ENCODE assay signal across 8 mouse cellular contexts in genomic region chr8:72547122-72547801, GRCm38 (mm10). TPM values are rescaled to one million over a fixed set of nuclear protein-coding genes. Genes with fewer than 3 reads are reported as not detected.
DNase-seq lines count a peak whose midpoint lies in the region; ATAC-seq and TF ChIP-seq lines count a peak whose summit lies in the region.

No protein-coding gene starts in this region.

- peaks cover 12% of the 10 kb centered on the region for H3K79me2 ChIP-seq in heart, adult 2 months (replicated peaks; ENCODE audit: control insufficient read depth, insufficient read depth, low read length)

- peak overlapping the region; percentile 91 for H3K4me2 ChIP-seq in kidney, embryonic 15.5 days
- peak overlapping the region; percentile 100 for H3K4me2 ChIP-seq in midbrain, embryonic 13.5 days (replicated peaks)
- H3K4me2 ChIP-seq in stomach, postnatal 0 days (replicated peaks; ENCODE audit: low read depth): peak overlapping the region; percentile 99

- WGBS in heart, adult 2 months: 1% methylated on average over 27 of the region's 27 CpGs
- WGBS in kidney, embryonic 15.5 days: 2% methylated on average over 27 of the region's 27 CpGs
- 3% methylated on average over 27 of the region's 27 CpGs for WGBS in midbrain, embryonic 13.5 days
- 2% methylated on average over 27 of the region's 27 CpGs for WGBS in stomach, postnatal 0 days

- DNase-seq in left cerebral cortex, postnatal 4 days: peak; percentile 19
- DNase-seq in left cerebral cortex, postnatal 14 days (ENCODE audit: low spot score in 2 of 2): no peak
- peak in 1 of 2 experiments; percentile 44 for DNase-seq in heart, adult 2 months
- peak; percentile 51 for DNase-seq in stomach, postnatal 0 days (ENCODE audit: low spot score)
- DNase-seq in layer of hippocampus, adult 11-12 months (ENCODE audit: low spot score): no peak

- H3K4me1 ChIP-seq in bone marrow macrophage, adult 2 months (ENCODE audit: control insufficient read depth, insufficient read depth, low read length): peaks cover 8% of the 10 kb centered on the region
- peaks cover 6% of the 10 kb centered on the region for H3K4me1 ChIP-seq in heart, adult 2 months (ENCODE audit: control insufficient read depth, insufficient read depth, low read length)
- peaks cover 28% of the 10 kb centered on the region for H3K4me1 ChIP-seq in kidney, embryonic 15.5 days
- peaks cover 44% of the 10 kb centered on the region for H3K4me1 ChIP-seq in midbrain, embryonic 13.5 days (replicated peaks)
- 0 out of 2 replicates have a peak, but pooled peaks cover 3% of the 10 kb centered on the region for H3K4me1 ChIP-seq in stomach, postnatal 0 days (replicated peaks; ENCODE audit: control insufficient read depth, insufficient read depth)

- peak overlapping the region; percentile 97 for H3K9ac ChIP-seq in heart, adult 2 months (ENCODE audit: low read depth, low read length)
- peak overlapping the region; percentile 98 for H3K9ac ChIP-seq in kidney, embryonic 15.5 days
- peak overlapping the region; percentile 99 for H3K9ac ChIP-seq in midbrain, embryonic 13.5 days (replicated peaks)
- H3K9ac ChIP-seq in stomach, postnatal 0 days (ENCODE audit: low read length): peak overlapping the region; percentile 99

- no peak for TF ChIP-seq EP300 in heart, adult 2 months (IDR thresholded peaks at IDR 0.05; ENCODE audit: insufficient read depth, low read depth, low read length)
- TF ChIP-seq EP300 in stomach, postnatal 0 days (optimal IDR thresholded peaks at IDR 0.05): no peak

- peak overlapping the region; percentile 89 for H3K4me3 ChIP-seq in bone marrow macrophage, adult 2 months (ENCODE audit: insufficient read depth, low read length)
- peak overlapping the region; percentile 65 for H3K4me3 ChIP-seq in heart, adult 2 months
- peak overlapping the region; percentile 76 for H3K4me3 ChIP-seq in kidney, embryonic 15.5 days (replicated peaks)
- H3K4me3 ChIP-seq in midbrain, embryonic 13.5 days (replicated peaks): peak overlapping the region; percentile 97
- peak overlapping the region; percentile 90 for H3K4me3 ChIP-seq in stomach, postnatal 0 days (ENCODE audit: low read depth, low read length)

- ATAC-seq in kidney, embryonic 15.5 days (replicated peaks; ENCODE audit: low FRiP score): peak; percentile 7
- no peak; the same call in 1 of the 2 replicates for ATAC-seq in midbrain, embryonic 13.5 days
- ATAC-seq in stomach, postnatal 0 days (ENCODE audit: low FRiP score, low TSS enrichment): no peak

- no peaks in the 10 kb centered on the region for H3K9me3 ChIP-seq in kidney, embryonic 15.5 days (replicated peaks)
- H3K9me3 ChIP-seq in midbrain, embryonic 13.5 days: no peaks in the 10 kb centered on the region
- no peaks in the 10 kb centered on the region for H3K9me3 ChIP-seq in stomach, postnatal 0 days (ENCODE audit: control insufficient read depth, low read length)

- no peak for TF ChIP-seq POLR2A in bone marrow macrophage, adult 2 months (IDR thresholded peaks at IDR 0.05; ENCODE audit: borderline replicate concordance, low read depth, low read length)
- TF ChIP-seq POLR2A in heart, adult 2 months (IDR thresholded peaks at IDR 0.05; ENCODE audit: insufficient read depth, low read depth, low read length): no peak

- peaks cover 17% of the 10 kb centered on the region for H3K36me3 ChIP-seq in heart, adult 2 months (ENCODE audit: control insufficient read depth, insufficient read depth, low read length)
- peaks cover 32% of the 10 kb centered on the region for H3K36me3 ChIP-seq in kidney, embryonic 15.5 days
- peaks cover 18% of the 10 kb centered on the region for H3K36me3 ChIP-seq in midbrain, embryonic 13.5 days
- H3K36me3 ChIP-seq in stomach, postnatal 0 days (ENCODE audit: control insufficient read depth, insufficient read depth, low read length): no peaks in the 10 kb centered on the region

- H3K27me3 ChIP-seq in heart, adult 2 months (ENCODE audit: control insufficient read depth, insufficient read depth, low read length): no peaks in the 10 kb centered on the region
- H3K27me3 ChIP-seq in kidney, embryonic 15.5 days: no peaks in the 10 kb centered on the region
- no peaks in the 10 kb centered on the region for H3K27me3 ChIP-seq in midbrain, embryonic 13.5 days
- no peaks in the 10 kb centered on the region for H3K27me3 ChIP-seq in stomach, postnatal 0 days (ENCODE audit: control insufficient read depth, insufficient read depth, low read length)

- intact Hi-C loops in left cerebral cortex, postnatal 4 days (cut with DNase I): loop anchor here (5.0 kb wide), 1 partner anchor 55 kb away; the partner anchor contains the start of gene Slc35e1
- intact Hi-C loops in left cerebral cortex, postnatal 14 days (cut with DNase I): no loop called here
- intact Hi-C loops in heart, adult 2 months (cut with DNase I): loop anchor here (5.0 kb wide), 2 partner anchors 70 to 125 kb away; partner anchors contain the start of genes Cherp and Eps15l1

- no peak overlapping the region for H3K27ac ChIP-seq in bone marrow macrophage, adult 2 months (ENCODE audit: insufficient read depth, low read depth, low read length)
- H3K27ac ChIP-seq in heart, adult 2 months: peak overlapping the region; percentile 93
- peak overlapping the region; percentile 86 for H3K27ac ChIP-seq in kidney, embryonic 15.5 days
- H3K27ac ChIP-seq in midbrain, embryonic 13.5 days: peak overlapping the region; percentile 87
- H3K27ac ChIP-seq in stomach, postnatal 0 days (replicated peaks): peak overlapping the region; percentile 89

- no peak for TF ChIP-seq CTCF in bone marrow macrophage, adult 2 months (IDR thresholded peaks at IDR 0.05; ENCODE audit: low read depth, low read length)
- no peak for TF ChIP-seq CTCF in heart, adult 2 months (IDR thresholded peaks at IDR 0.05)
- TF ChIP-seq CTCF in stomach, postnatal 0 days (IDR thresholded peaks at IDR 0.05; ENCODE audit: low read depth): no peak

RNA-seq across cellular contexts. Expression of gene Med26, which starts 0.8 kb away (rescaled TPM):
- 10 to 100 TPM; 13.3 to 13.8 TPM for total RNA-seq in left cerebral cortex, postnatal 4 days (2021)
- total RNA-seq in left cerebral cortex, postnatal 14 days (2021): 1 to 10 TPM; 8.5 to 9.8 TPM
- polyA plus RNA-seq in bone marrow macrophage, adult 2 months (2012; ENCODE audit: insufficient read depth, insufficient read length, missing spikeins): 7.5 and 7.8 TPM in 2 replicates
- 1 to 10 TPM; 9.3 to 9.5 TPM for total RNA-seq in heart, adult 2 months (2021)
- polyA plus RNA-seq in heart, adult 2 months (2012; rRNA removed): 6.9 and 7.0 TPM in 2 replicates
- 16.2 and 18.4 TPM in 2 replicates for polyA plus RNA-seq in kidney, embryonic 15.5 days (2015; fragmentation: Nextera tagmentation; extraction: Ambion mirVana)
- polyA plus RNA-seq in midbrain, embryonic 13.5 days (2015; fragmentation: Nextera tagmentation; extraction: Ambion mirVana): 16.6 and 17.7 TPM in 2 replicates
- polyA plus RNA-seq in stomach, postnatal 0 days (2015; fragmentation: Nextera tagmentation; extraction: Ambion mirVana): 7.1 and 7.4 TPM in 2 replicates

RNA-seq across cellular contexts. Expression of gene Smim7, which starts 23.6 kb away (rescaled TPM):
- total RNA-seq in left cerebral cortex, postnatal 4 days (2021): 100 to 1,000 TPM; 131 to 140 TPM
- total RNA-seq in left cerebral cortex, postnatal 14 days (2021): 100 to 1,000 TPM; 125 to 126 TPM
- polyA plus RNA-seq in bone marrow macrophage, adult 2 months (2012; ENCODE audit: insufficient read depth, insufficient read length, missing spikeins): 68.6 and 71.9 TPM in 2 replicates
- total RNA-seq in heart, adult 2 months (2021): 100 to 1,000 TPM; 114 to 142 TPM
- polyA plus RNA-seq in heart, adult 2 months (2012; rRNA removed): 53.7 and 80.1 TPM in 2 replicates
- polyA plus RNA-seq in kidney, embryonic 15.5 days (2015; fragmentation: Nextera tagmentation; extraction: Ambion mirVana): 114 and 123 TPM in 2 replicates
- polyA plus RNA-seq in midbrain, embryonic 13.5 days (2015; fragmentation: Nextera tagmentation; extraction: Ambion mirVana): 129 and 135 TPM in 2 replicates
- polyA plus RNA-seq in stomach, postnatal 0 days (2015; fragmentation: Nextera tagmentation; extraction: Ambion mirVana): 117 and 118 TPM in 2 replicates

RNA-seq across cellular contexts. Expression of gene Tmem38a, which starts 24.6 kb away (rescaled TPM):
- total RNA-seq in left cerebral cortex, postnatal 4 days (2021): 10 to 100 TPM; 32.4 to 33.4 TPM
- 100 to 1,000 TPM; 136 to 148 TPM for total RNA-seq in left cerebral cortex, postnatal 14 days (2021)
- 8.5 and 9.5 TPM in 2 replicates for polyA plus RNA-seq in bone marrow macrophage, adult 2 months (2012; ENCODE audit: insufficient read depth, insufficient read length, missing spikeins)
- 100 to 1,000 TPM; 409 to 486 TPM for total RNA-seq in heart, adult 2 months (2021)
- 611 and 917 TPM in 2 replicates for polyA plus RNA-seq in heart, adult 2 months (2012; rRNA removed)
- polyA plus RNA-seq in kidney, embryonic 15.5 days (2015; fragmentation: Nextera tagmentation; extraction: Ambion mirVana): 22.0 and 23.1 TPM in 2 replicates
- polyA plus RNA-seq in midbrain, embryonic 13.5 days (2015; fragmentation: Nextera tagmentation; extraction: Ambion mirVana): 15.5 and 16.0 TPM in 2 replicates
- polyA plus RNA-seq in stomach, postnatal 0 days (2015; fragmentation: Nextera tagmentation; extraction: Ambion mirVana): 12.5 and 14.4 TPM in 2 replicates

RNA-seq across cellular contexts. Expression of gene Slc35e1, which starts 54.8 kb away (rescaled TPM):
- total RNA-seq in left cerebral cortex, postnatal 4 days (2021): 10 to 100 TPM; 35.2 to 39.2 TPM
- 10 to 100 TPM; 50.8 to 53.8 TPM for total RNA-seq in left cerebral cortex, postnatal 14 days (2021)
- polyA plus RNA-seq in bone marrow macrophage, adult 2 months (2012; ENCODE audit: insufficient read depth, insufficient read length, missing spikeins): 28.8 and 34.5 TPM in 2 replicates
- total RNA-seq in heart, adult 2 months (2021): 10 to 100 TPM; 68.0 to 85.7 TPM
- polyA plus RNA-seq in heart, adult 2 months (2012; rRNA removed): 83.2 and 110 TPM in 2 replicates
- polyA plus RNA-seq in kidney, embryonic 15.5 days (2015; fragmentation: Nextera tagmentation; extraction: Ambion mirVana): 18.9 and 21.5 TPM in 2 replicates
- polyA plus RNA-seq in midbrain, embryonic 13.5 days (2015; fragmentation: Nextera tagmentation; extraction: Ambion mirVana): 9.0 and 11.9 TPM in 2 replicates
- 8.5 TPM in 2 replicates for polyA plus RNA-seq in stomach, postnatal 0 days (2015; fragmentation: Nextera tagmentation; extraction: Ambion mirVana)

Comparison
In these comparisons a context has a peak if more than half of its experiments do, and no peak if none do; other contexts are left out.
1. DNase-seq: peak in left cerebral cortex, postnatal 4 days (single experiment) and stomach, postnatal 0 days (single experiment); none in left cerebral cortex, postnatal 14 days (0 of 2) and layer of hippocampus, adult 11-12 months (single experiment).
2. RNA of gene Tmem38a, which starts 24.6 kb away (polyA plus RNA-seq): 611 to 917 TPM in heart, adult 2 months; 22.0 to 23.1 TPM in kidney, embryonic 15.5 days, 15.5 to 16.0 TPM in midbrain, embryonic 13.5 days, 12.5 to 14.4 TPM in stomach, postnatal 0 days and 8.5 to 9.5 TPM in bone marrow macrophage, adult 2 months; every median in the first group is over 10 times any median in the second.
3. Peak in every context shown above with its lines, with median percentiles within 50 percentile points of each other: H3K4me3 ChIP-seq, H3K9ac ChIP-seq and H3K4me2 ChIP-seq.